Mouse (Mus musculus) myocyte (in vitro differentiated cells): Measurements from ENCODE around the gene Grwd1.

Experiments
- CEBPB ChIP-seq: IDR thresholded peaks from 2 replicates; pipeline ENCODE4 v1.6.1; 2011; ENCODE audit warnings: mild to moderate bottlenecking, moderate library complexity; ENCODE audit not compliant: poor library complexity, insufficient read depth, severe bottlenecking
- E2F4 ChIP-seq: IDR thresholded peaks from one replicate; pipeline ENCODE4 v1.6.1; 2011; ENCODE audit warnings: mild to moderate bottlenecking, control low read depth, moderate library complexity; ENCODE audit not compliant: insufficient read depth
- MAX ChIP-seq: IDR thresholded peaks from one replicate; pipeline ENCODE4 v1.6.1; 2011; ENCODE audit warnings: low read depth, mild to moderate bottlenecking, control low read depth
- MYOD1 ChIP-seq, 3 experiments: IDR thresholded peaks; one replicate each; pipeline ENCODE4 v1.6.1; 2011; ENCODE audit warnings: control low read depth in 2 of 3, low read depth in 2 of 3, mild to moderate bottlenecking in 2 of 3, moderate library complexity in 1 of 3; ENCODE audit not compliant: insufficient read length in 2 of 3, control insufficient read depth in 1 of 3
- MYOG ChIP-seq, 3 experiments: IDR thresholded peaks; one replicate each; pipeline ENCODE4 v1.6.1; 2011; ENCODE audit warnings: control low read depth in 2 of 3, low read depth in 2 of 3, mild to moderate bottlenecking in 2 of 3; ENCODE audit not compliant: insufficient read length in 2 of 3, control insufficient read depth in 1 of 3, insufficient read depth in 1 of 3
- POLR2A ChIP-seq: IDR thresholded peaks from one replicate; pipeline ENCODE4 v1.6.1; 2011; ENCODE audit warnings: low read depth, mild to moderate bottlenecking, control low read depth, moderate library complexity; ENCODE audit not compliant: insufficient read length
- POLR2AphosphoS2 ChIP-seq: IDR thresholded peaks from one replicate; pipeline ENCODE4 v1.6.1; 2011; ENCODE audit warnings: low read depth, control low read depth; ENCODE audit not compliant: insufficient read length
- REST ChIP-seq: IDR thresholded peaks from one replicate; pipeline ENCODE4 v1.6.1; 2011; ENCODE audit warnings: mild to moderate bottlenecking, control low read depth, moderate library complexity; ENCODE audit not compliant: insufficient read depth, insufficient read length
- SRF ChIP-seq: IDR thresholded peaks from one replicate; pipeline ENCODE4 v1.6.1; 2011; ENCODE audit warnings: low read depth; ENCODE audit not compliant: control insufficient read depth, insufficient read length
- TCF12 ChIP-seq: IDR thresholded peaks from one replicate; pipeline ENCODE4 v1.6.1; 2011; ENCODE audit warnings: mild to moderate bottlenecking, control low read depth; ENCODE audit not compliant: poor library complexity, insufficient read depth, severe bottlenecking
- TCF3 ChIP-seq: IDR thresholded peaks from one replicate; pipeline ENCODE4 v1.6.1; 2011; ENCODE audit warnings: low read depth, control low read depth; ENCODE audit not compliant: insufficient read length
- USF1 ChIP-seq: IDR thresholded peaks from one replicate; pipeline ENCODE4 v1.6.1; 2011; ENCODE audit warnings: low read depth, mild to moderate bottlenecking, control low read depth, moderate library complexity

- no peak for TF ChIP-seq MAX
- TF ChIP-seq POLR2A: no peak
- TF ChIP-seq TCF12: no peak
- TF ChIP-seq MYOG (IDR thresholded peaks at IDR 0.05; ENCODE audit: control insufficient read depth in 1 of 3, insufficient read depth in 1 of 3, insufficient read length in 2 of 3, low read depth in 2 of 3): no peak
- no peak for TF ChIP-seq USF1
- TF ChIP-seq CEBPB: no peak
- TF ChIP-seq POLR2AphosphoS2: no peak
- no peak for TF ChIP-seq E2F4
- TF ChIP-seq REST: no peak
- no peak for TF ChIP-seq TCF3
- no peak for TF ChIP-seq SRF
- no peak for TF ChIP-seq MYOD1 (IDR thresholded peaks at IDR 0.05; ENCODE audit: control insufficient read depth in 1 of 3, insufficient read length in 2 of 3, low read depth in 2 of 3)
These were observed 35.8 kb downstream of the Grwd1 start for GRCm38 (mm10) chr7:45794971-45795370.
